Mouse (Mus musculus): ENCODE data around the gene Fsip2. TPM values are rescaled to one million over a fixed set of nuclear protein-coding genes. Genes with fewer than 3 reads are reported as not detected.

Gene Fsip2
- total RNA-seq (2021), result not detected
- long read RNA-seq, experiment 1, result 0 reads
- long read RNA-seq, experiment 2, result 0 reads

- DNase-seq, result no peak
These were observed at the start of gene Fsip2 for GRCm38 (mm10) chr2:82943472-82943871. Fsip2 (plus strand) TSS chr2:82943634.

GRCm38 (mm10) chr2:82963443-82963842 is 20.0 kb downstream of the Fsip2 start:
- DNase-seq, result no peak

- DNase-seq, result no peak
These were observed 82.4 kb downstream of the Fsip2 start for GRCm38 (mm10) chr2:83025853-83026252.

- no peak for DNase-seq
These were observed 109.7 kb downstream of the Fsip2 start for GRCm38 (mm10) chr2:83052914-83053690.
